Mouse (Mus musculus): ENCODE data around the gene Myl6b.

Gene Myl6b

GRCm38 (mm10) chr10:128451014-128451413, 47.5 kb downstream of the Myl6b start:
- no peak for DNase-seq (ENCODE audit: low read depth, low spot score)

GRCm38 (mm10) chr10:128445407-128445806, 53.1 kb downstream of the Myl6b start:
- no peak for DNase-seq (ENCODE audit: low read depth, low spot score)

GRCm38 (mm10) chr10:128444354-128444753, 54.1 kb downstream of the Myl6b start:
- DNase-seq (ENCODE audit: low read depth, low spot score), result no peak

Measured in embryo, embryonic 11.5 days (tissue).